Mouse (Mus musculus): Measurements from ENCODE around the gene Plp1.

DNA sequence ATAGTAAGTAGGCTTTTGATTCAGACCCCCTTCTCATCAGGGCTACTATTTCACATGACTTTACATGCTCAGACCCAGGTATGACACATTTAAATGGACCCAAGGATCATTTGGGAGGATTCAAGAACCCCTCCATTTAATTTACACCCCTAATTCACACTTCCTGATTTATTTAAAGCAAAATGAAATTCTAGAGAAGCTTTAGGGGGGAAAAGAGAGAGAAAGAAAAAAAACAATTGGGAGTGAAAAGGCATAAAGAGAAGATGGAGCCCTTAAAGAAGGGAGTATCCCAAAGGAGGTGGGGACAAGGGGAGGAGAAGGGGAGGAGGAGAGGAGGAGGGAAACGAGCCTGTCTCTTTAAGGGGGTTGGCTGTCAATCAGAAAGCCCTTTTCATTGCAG is at the start of gene Plp1:
- TF ChIP-seq CTCF (IDR thresholded peaks at IDR 0.05; ENCODE audit: low read depth) (no peak), EP300 (IDR thresholded peaks at IDR 0.05; ENCODE audit: low read depth) (no peak)
